Mouse (Mus musculus) forebrain, embryonic 10.5 days (tissue): ENCODE measurements around the gene Cyth2. TPM values are rescaled to one million over a fixed set of nuclear protein-coding genes. Genes with fewer than 3 reads are reported as not detected.

Source experiments
- DNase-seq: peaks from one replicate; pipeline ENCODE4 v3.0.0-alpha.2; 2017; ENCODE audit warnings: low spot score; ENCODE audit errors: extremely low spot score
- H3K27ac ChIP-seq: fragments of 300-500 bp; sonication (generic); 2 replicates; pipeline ENCODE4 v1.5.1; 2016; ENCODE audit warnings: mild to moderate bottlenecking
- H3K27me3 ChIP-seq: fragments of 300-500 bp; sonication (generic); 2 replicates; pipeline ENCODE4 v1.6.1; 2016; ENCODE audit warnings: mild to moderate bottlenecking; ENCODE audit not compliant: poor library complexity, severe bottlenecking
- H3K36me3 ChIP-seq: fragments of 300-500 bp; sonication (generic); replicated peaks from 2 replicates; pipeline ENCODE4 v1.6.1; 2016; ENCODE audit warnings: mild to moderate bottlenecking, moderate library complexity
- H3K4me1 ChIP-seq: fragments of 300-500 bp; sonication (generic); 2 replicates; pipeline ENCODE4 v1.6.1; 2016
- H3K4me3 ChIP-seq: fragments of 300-500 bp; sonication (generic); 2 replicates; pipeline ENCODE4 v1.5.1; 2016; ENCODE audit warnings: mild to moderate bottlenecking, moderate library complexity
- H3K9me3 ChIP-seq: fragments of 300-500 bp; sonication (generic); 2 replicates; pipeline ENCODE4 v1.6.1; 2016; ENCODE audit warnings: mild to moderate bottlenecking, moderate library complexity
- WGBS: fragments of 180-500 bp; shearing (Covaris S2); methylation state at CpG from one replicate; pipeline ENCODE4 v1.1.7; 2016; 5-methylcytosine and 5-hydroxymethylcytosine counted together
- polyA plus RNA-seq: library from polyadenylated mRNA; unstranded; fragments of >200 nt; fragmentation: Nextera tagmentation; extraction: Ambion mirVana; gene quantifications from 2 replicates; pipeline ENCODE4 v1.2.1, GENCODE M21; 2016

The Cyth2 gene
- 132 and 136 TPM in 2 replicates for polyA plus RNA-seq

- peak; percentile 100 for DNase-seq
- no peaks in the 10 kb centered on the region for H3K9me3 ChIP-seq
- under 1% methylated on average over 92 of the region's 92 CpGs for WGBS
- H3K27me3 ChIP-seq = peaks cover 16% of the 10 kb centered on the region
- peaks cover 34% of the 10 kb centered on the region for H3K4me1 ChIP-seq
- H3K36me3 ChIP-seq = peaks cover 40% of the 10 kb centered on the region
- H3K27ac ChIP-seq = peak within 1 kb of the TSS; percentile 100
- peak within 1 kb of the TSS; percentile 93 for H3K4me3 ChIP-seq
Observed at GRCm38 (mm10) chr7:45813787-45814779, at the start of gene Cyth2. Cyth2 (minus strand) TSS chr7:45814581.

GRCm38 (mm10) chr7:45862804-45863203, 48.4 kb upstream of the Cyth2 start:
- no peak for DNase-seq
- WGBS = 88% methylated on average over 7 of the region's 7 CpGs
- Histone ChIP-seq H3K4me3 (no peak overlapping the region), H3K36me3 (no peaks in the 10 kb centered on the region), H3K27ac (no peak overlapping the region), H3K9me3 (no peaks in the 10 kb centered on the region), H3K27me3 (peaks cover 89% of the 10 kb centered on the region), H3K4me1 (peaks cover 50% of the 10 kb centered on the region)

- 75% methylated on average over 4 of the region's 4 CpGs for WGBS
- Histone ChIP-seq H3K9me3 (no peaks in the 10 kb centered on the region), H3K36me3 (no peaks in the 10 kb centered on the region), H3K4me3 (no peak overlapping the region), H3K4me1 (peaks cover 41% of the 10 kb centered on the region), H3K27ac (no peak overlapping the region), H3K27me3 (peaks cover 88% of the 10 kb centered on the region)
- DNase-seq = no peak
Observed at GRCm38 (mm10) chr7:45859008-45859407, 44.6 kb upstream of the Cyth2 start.

- peaks cover 39% of the 10 kb centered on the region for H3K4me1 ChIP-seq
- no peaks in the 10 kb centered on the region for H3K9me3 ChIP-seq
- H3K27me3 ChIP-seq = peaks cover 82% of the 10 kb centered on the region
- DNase-seq = peak; percentile 44
- H3K36me3 ChIP-seq = no peaks in the 10 kb centered on the region
- H3K27ac ChIP-seq = peak overlapping the region; percentile 44; the same call in 1 of the 2 replicates
- 2% methylated on average over 30 of the region's 30 CpGs for WGBS
- peak overlapping the region; percentile 51 for H3K4me3 ChIP-seq
Observed at GRCm38 (mm10) chr7:45856950-45857901, 42.8 kb upstream of the Cyth2 start.

- peaks cover 24% of the 10 kb centered on the region for H3K4me1 ChIP-seq
- no peaks in the 10 kb centered on the region for H3K9me3 ChIP-seq
- H3K36me3 ChIP-seq = no peaks in the 10 kb centered on the region
- no peak overlapping the region for H3K27ac ChIP-seq
- peaks cover 60% of the 10 kb centered on the region for H3K27me3 ChIP-seq
- DNase-seq = no peak
- no peak overlapping the region for H3K4me3 ChIP-seq
- 85% methylated on average over 12 of the region's 12 CpGs for WGBS
Observed at GRCm38 (mm10) chr7:45853089-45853488, 38.7 kb upstream of the Cyth2 start.

GRCm38 (mm10) chr7:45850661-45851060, 36.3 kb upstream of the Cyth2 start:
- Histone ChIP-seq H3K27me3 (peaks cover 42% of the 10 kb centered on the region), H3K36me3 (no peaks in the 10 kb centered on the region), H3K4me1 (peaks cover 11% of the 10 kb centered on the region), H3K9me3 (no peaks in the 10 kb centered on the region), H3K4me3 (no peak overlapping the region), H3K27ac (no peak overlapping the region)
- WGBS = 76% methylated on average over 3 of the region's 3 CpGs
- DNase-seq = no peak

- H3K4me1 ChIP-seq = peaks cover 11% of the 10 kb centered on the region
- H3K9me3 ChIP-seq = no peaks in the 10 kb centered on the region
- H3K4me3 ChIP-seq = peak overlapping the region; percentile 4; the same call in 1 of the 2 replicates
- peaks cover 27% of the 10 kb centered on the region for H3K27me3 ChIP-seq
- H3K36me3 ChIP-seq = no peaks in the 10 kb centered on the region
- peak overlapping the region; percentile 9; the same call in 1 of the 2 replicates for H3K27ac ChIP-seq
- 9% methylated on average over 6 of the region's 6 CpGs for whole genome bisulfite sequencing
- DNase-seq = no peak
Observed at GRCm38 (mm10) chr7:45848447-45849027, 34.2 kb upstream of the Cyth2 start.

GRCm38 (mm10) chr7:45842950-45843744, 28.8 kb upstream of the Cyth2 start:
- 88% methylated on average over 10 of the region's 10 CpGs for WGBS
- no peak for DNase-seq
- no peak overlapping the region for H3K27ac ChIP-seq
- H3K4me1 ChIP-seq = peaks cover 3% of the 10 kb centered on the region; the same call in 1 of the 2 replicates
- no peaks in the 10 kb centered on the region for H3K36me3 ChIP-seq
- no peak overlapping the region for H3K4me3 ChIP-seq
- peaks cover 3% of the 10 kb centered on the region; the same call in 1 of the 2 replicates for H3K9me3 ChIP-seq
- peaks cover 33% of the 10 kb centered on the region for H3K27me3 ChIP-seq

- DNase-seq = no peak
- peaks cover 44% of the 10 kb centered on the region for H3K4me1 ChIP-seq
- H3K27ac ChIP-seq = no peak overlapping the region; the same call in 1 of the 2 replicates
- peaks cover 71% of the 10 kb centered on the region for H3K27me3 ChIP-seq
- WGBS = 4% methylated on average over 27 of the region's 31 CpGs
- peaks cover 11% of the 10 kb centered on the region for H3K36me3 ChIP-seq
- H3K9me3 ChIP-seq = no peaks in the 10 kb centered on the region
- H3K4me3 ChIP-seq = peak overlapping the region; percentile 45
Observed at GRCm38 (mm10) chr7:45833924-45834323, 19.5 kb upstream of the Cyth2 start.

GRCm38 (mm10) chr7:45833148-45833790, 18.9 kb upstream of the Cyth2 start:
- peaks cover 46% of the 10 kb centered on the region for H3K4me1 ChIP-seq
- 2% methylated on average over 86 of the region's 86 CpGs for WGBS
- peak overlapping the region; percentile 20; the same call in 1 of the 2 replicates for H3K27ac ChIP-seq
- DNase-seq = no peak
- H3K9me3 ChIP-seq = no peaks in the 10 kb centered on the region
- peak overlapping the region; percentile 45 for H3K4me3 ChIP-seq
- H3K27me3 ChIP-seq = peaks cover 71% of the 10 kb centered on the region
- H3K36me3 ChIP-seq = peaks cover 17% of the 10 kb centered on the region

- DNase-seq = no peak
- Histone ChIP-seq H3K36me3 (peaks cover 26% of the 10 kb centered on the region), H3K4me3 (peak overlapping the region; percentile 45), H3K9me3 (no peaks in the 10 kb centered on the region), H3K4me1 (peaks cover 46% of the 10 kb centered on the region), H3K27me3 (peaks cover 66% of the 10 kb centered on the region), H3K27ac (no peak overlapping the region)
- WGBS = 9% methylated on average over 30 of the region's 30 CpGs
Observed at GRCm38 (mm10) chr7:45832428-45832827, 18.0 kb upstream of the Cyth2 start.
